Mouse (Mus musculus) embryonic facial prominence, embryonic 12.5 days (tissue): Measurements from ENCODE around the gene Scml2. TPM values are rescaled to one million over a fixed set of nuclear protein-coding genes. Genes with fewer than 3 reads are reported as not detected.
"Not testable (repeated sequence)": the region's sequence is repeated elsewhere in the genome, so short reads cannot be mapped to it uniquely, and the experiment has no call there.

Experiments
- ATAC-seq: fragments of 200-750 bp; cut with Nextera tagmentation; 2 replicates; pipeline ENCODE4 v1.8.0; 2017; ENCODE audit not compliant: insufficient number of reproducible peaks, insufficient read depth, low FRiP score, low TSS enrichment
- H3K27ac ChIP-seq: fragments of 300-500 bp; sonication (generic); 2 replicates; pipeline ENCODE4 v1.5.1; 2016; ENCODE audit warnings: mild to moderate bottlenecking
- H3K27me3 ChIP-seq: fragments of 300-500 bp; sonication (generic); 2 replicates; pipeline ENCODE4 v1.6.1; 2016; ENCODE audit warnings: mild to moderate bottlenecking, moderate library complexity
- H3K36me3 ChIP-seq: fragments of 300-500 bp; sonication (generic); 2 replicates; pipeline ENCODE4 v1.6.1; 2016; ENCODE audit warnings: mild to moderate bottlenecking
- H3K4me1 ChIP-seq: fragments of 300-500 bp; sonication (generic); 2 replicates; pipeline ENCODE4 v1.6.1; 2016
- H3K4me2 ChIP-seq: fragments of 300-500 bp; sonication (generic); replicated peaks from 2 replicates; pipeline ENCODE4 v1.6.1; 2016; ENCODE audit warnings: mild to moderate bottlenecking, moderate library complexity
- H3K4me3 ChIP-seq: fragments of 300-500 bp; sonication (generic); 2 replicates; pipeline ENCODE4 v1.5.1; 2016; ENCODE audit warnings: mild to moderate bottlenecking
- H3K9ac ChIP-seq: fragments of 300-500 bp; sonication (generic); 2 replicates; pipeline ENCODE4 v1.6.1; 2016; ENCODE audit warnings: mild to moderate bottlenecking, moderate library complexity
- H3K9me3 ChIP-seq: fragments of 300-500 bp; sonication (generic); 2 replicates; pipeline ENCODE4 v1.6.1; 2016; ENCODE audit warnings: mild to moderate bottlenecking, moderate library complexity
- WGBS: fragments of 180-500 bp; shearing (Covaris S2); methylation state at CpG from one replicate; pipeline ENCODE4 v1.1.7; 2016; 5-methylcytosine and 5-hydroxymethylcytosine counted together
- polyA plus RNA-seq: library from polyadenylated mRNA; unstranded; fragments of >200 nt; fragmentation: Nextera tagmentation; extraction: Ambion mirVana; gene quantifications from 2 replicates; pipeline ENCODE4 v1.2.1, GENCODE M21; 2016

Scml2 gene
- polyA plus RNA-seq = 4.8 and 5.6 TPM in 2 replicates

DNA sequence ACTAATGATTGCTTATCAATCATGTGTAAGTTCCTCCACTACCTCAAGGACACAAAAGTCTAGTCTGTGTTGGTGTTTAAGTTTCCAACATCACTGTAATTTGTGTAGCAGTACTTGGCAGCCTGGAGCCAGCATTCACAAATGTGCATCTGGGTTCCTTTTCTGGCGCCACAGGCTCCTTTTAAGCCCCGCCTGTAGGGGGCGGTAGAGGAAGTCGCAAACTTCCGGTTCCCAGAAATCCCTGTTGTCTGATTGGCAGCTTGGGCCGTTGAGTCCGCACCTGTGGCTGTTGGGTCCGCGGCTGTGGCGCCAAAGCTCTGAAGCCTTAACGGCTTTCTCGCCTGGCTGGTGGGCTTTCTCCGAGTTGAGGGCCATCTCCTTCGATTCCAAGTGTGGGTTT, at the start of gene Scml2:
TSS of gene Scml2 (plus strand) at position 301 of the 400 bp plus-strand sequence.
- H3K4me3 ChIP-seq, H3K9ac ChIP-seq, H3K36me3 ChIP-seq, H3K9me3 ChIP-seq, H3K27ac ChIP-seq, H3K4me2 ChIP-seq, H3K27me3 ChIP-seq, ATAC-seq, H3K4me1 ChIP-seq: not testable (repeated sequence)
- no CpG with 5 or more reads among the region's 14 CpGs for WGBS

- not testable (repeated sequence) for H3K4me2 ChIP-seq, H3K36me3 ChIP-seq, H3K4me3 ChIP-seq, ATAC-seq, H3K27ac ChIP-seq, H3K9me3 ChIP-seq, H3K27me3 ChIP-seq, H3K4me1 ChIP-seq, H3K9ac ChIP-seq
- whole genome bisulfite sequencing = 83% methylated on average over 6 of the region's 6 CpGs
Measured at GRCm38 (mm10) chrX:161075576-161075975, 41.4 kb upstream of the Scml2 start.

- Histone ChIP-seq H3K27me3 (peaks cover 9% of the 10 kb centered on the region), H3K4me2 (peak overlapping the region; percentile 56), H3K27ac (peak overlapping the region; percentile 41; the same call in 1 of the 2 replicates)
Measured at GRCm38 (mm10) chrX:161162314-161163068, 45.5 kb downstream of the Scml2 start.

DNA sequence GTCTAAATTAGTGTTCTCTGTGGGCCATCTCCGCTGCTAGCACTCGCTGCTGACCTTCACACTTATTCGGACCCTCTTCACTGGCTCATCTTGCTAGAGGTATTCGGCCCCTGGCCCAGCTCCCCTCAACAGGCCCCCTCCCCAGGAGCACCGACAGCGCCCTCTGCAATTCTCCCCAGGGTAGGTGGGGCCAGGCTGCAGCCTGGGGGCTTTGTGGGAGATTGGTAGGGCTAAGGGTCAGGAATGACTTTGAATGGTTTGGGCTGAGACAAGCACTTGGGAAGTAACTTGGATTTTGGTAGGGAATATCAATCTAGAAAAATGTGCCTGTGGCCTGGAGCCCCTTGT, 46.0 kb downstream of the Scml2 start:
- Histone ChIP-seq H3K4me2 (peak overlapping the region; percentile 56), H3K4me3 (peak overlapping the region; percentile 49), H3K27me3 (peaks cover 9% of the 10 kb centered on the region), H3K9me3 (no peaks in the 10 kb centered on the region), H3K9ac (peak overlapping the region; percentile 53), H3K27ac (0 out of 2 replicates have a peak overlapping the region, but pooled peaks have one; percentile 41), H3K4me1 (no peaks in the 10 kb centered on the region), H3K36me3 (no peaks in the 10 kb centered on the region)
- ATAC-seq = 0 out of 2 replicates have a peak, but pooled peaks have one; percentile 3
- 18% methylated on average over 6 of the region's 6 CpGs for WGBS

More at GRCm38 (mm10) chrX:161162314-161163068, 45.5 kb downstream of the Scml2 start:
- peak overlapping the region; percentile 53 for H3K9ac ChIP-seq
- peak overlapping the region; percentile 49 for H3K4me3 ChIP-seq
- H3K36me3 ChIP-seq = no peaks in the 10 kb centered on the region
- no peaks in the 10 kb centered on the region for H3K4me1 ChIP-seq
- peak; percentile 93 for ATAC-seq
- 26% methylated on average over 22 of the region's 22 CpGs for whole genome bisulfite sequencing
- H3K9me3 ChIP-seq = no peaks in the 10 kb centered on the region

- WGBS = 57% methylated on average over 2 of the region's 2 CpGs
Measured at GRCm38 (mm10) chrX:161287156-161287555, 170.2 kb downstream of the Scml2 start, which contains the start of gene Gm15262. Gene Gm15262 (plus strand): TSS chrX:161287456.

More at GRCm38 (mm10) chrX:161287156-161287555, 170.2 kb downstream of the Scml2 start, which contains the start of gene Gm15262:
- not testable (repeated sequence) for H3K4me1 ChIP-seq, H3K27ac ChIP-seq, H3K9me3 ChIP-seq, ATAC-seq, H3K4me3 ChIP-seq, H3K27me3 ChIP-seq, H3K4me2 ChIP-seq, H3K36me3 ChIP-seq, H3K9ac ChIP-seq

Other genes with a start within 250 kb of the Scml2 start
- gene Gja6, start 210.1 kb upstream of the Scml2 start, polyA plus RNA-seq = not detected in 2 replicates
- gene Cdkl5, start 122.5 kb upstream of the Scml2 start, polyA plus RNA-seq = 1.7 and 2.2 TPM in 2 replicates
- not detected in 2 replicates for gene Gm15262, start 170.3 kb downstream of the Scml2 start, polyA plus RNA-seq